Mouse (Mus musculus) erythroblast, embryonic 14.5 days (primary cell): ENCODE results near the gene Sdk2.

Source experiments
- GATA1 ChIP-seq: IDR thresholded peaks from 2 replicates; pipeline ENCODE4 v1.6.1; 2012; ENCODE audit warnings: low read length, inconsistent platforms, mixed read lengths
- TAL1 ChIP-seq: IDR thresholded peaks from 3 replicates; pipeline ENCODE4 v1.6.1; 2012; ENCODE audit warnings: low read length, inconsistent platforms, mixed read lengths

- TF ChIP-seq TAL1 (no peak), GATA1 (no peak)
Measured at GRCm38 (mm10) chr11:114044373-114044772, 22.5 kb downstream of the Sdk2 start.
